Mouse (Mus musculus): ENCODE measurements around the gene Rnf113a1.
"Not testable (repeated sequence)": the region's sequence is repeated elsewhere in the genome, so short reads cannot be mapped to it uniquely, and the experiment has no call there.

Rnf113a1 gene

GRCm38 (mm10) chrX:37191105-37191743, at the start of gene Rnf113a1, which contains the start of gene Ndufa1:
Rnf113a1 (plus strand) TSS chrX:37191245.
Ndufa1 (minus strand) TSS chrX:37191163.
- DNase-seq: peak; percentile 67 to 77

DNA sequence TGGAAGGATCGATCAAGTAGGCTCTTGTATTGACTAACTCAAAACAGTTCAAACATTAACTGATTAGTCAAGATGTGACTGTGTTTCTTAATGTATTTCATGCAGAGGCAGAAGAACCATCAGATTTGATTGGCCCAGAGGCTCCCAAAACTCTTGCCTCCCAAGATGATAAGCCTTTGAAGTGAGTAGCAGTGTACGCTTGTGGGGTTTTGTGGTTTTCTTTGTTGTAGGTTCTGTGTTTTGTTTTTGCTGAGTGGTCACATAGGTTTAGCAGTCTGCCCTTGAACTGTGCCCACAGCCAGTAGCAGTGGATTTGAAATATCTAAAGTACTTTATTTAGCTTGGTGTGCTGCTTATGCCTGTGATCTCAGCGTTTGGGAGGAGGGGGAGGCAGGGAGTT, 49.3 kb upstream of the Rnf113a1 start:
- DNase-seq: no peak

GRCm38 (mm10) chrX:37144498-37144897, 46.5 kb upstream of the Rnf113a1 start:
- not testable (repeated sequence) for DNase-seq

DNA sequence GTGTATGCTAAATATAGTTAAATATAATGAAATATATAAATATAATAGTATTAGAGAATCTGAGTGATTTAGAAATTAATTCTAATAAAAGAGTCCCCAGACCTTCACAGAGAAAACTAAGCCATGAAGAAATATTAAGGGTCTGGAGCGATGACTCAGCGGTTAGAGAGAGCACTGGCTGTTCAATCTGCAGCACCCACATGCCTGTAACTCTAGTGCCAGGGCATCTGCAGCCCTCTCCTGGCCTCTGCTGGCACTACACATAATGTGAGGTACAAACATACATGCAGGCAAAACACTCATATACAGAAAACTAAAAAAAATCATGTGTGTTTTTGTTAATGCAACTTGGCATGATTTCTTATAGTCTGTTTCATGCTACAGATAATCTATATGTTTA, 46.1 kb upstream of the Rnf113a1 start:
- no peak for DNase-seq

GRCm38 (mm10) chrX:37157839-37158238, 33.2 kb upstream of the Rnf113a1 start:
- DNase-seq: no peak

GRCm38 (mm10) chrX:37161169-37161568, 29.9 kb upstream of the Rnf113a1 start:
- DNase-seq: no peak

GRCm38 (mm10) chrX:37163115-37163514, 27.9 kb upstream of the Rnf113a1 start:
- DNase-seq: no peak

DNA sequence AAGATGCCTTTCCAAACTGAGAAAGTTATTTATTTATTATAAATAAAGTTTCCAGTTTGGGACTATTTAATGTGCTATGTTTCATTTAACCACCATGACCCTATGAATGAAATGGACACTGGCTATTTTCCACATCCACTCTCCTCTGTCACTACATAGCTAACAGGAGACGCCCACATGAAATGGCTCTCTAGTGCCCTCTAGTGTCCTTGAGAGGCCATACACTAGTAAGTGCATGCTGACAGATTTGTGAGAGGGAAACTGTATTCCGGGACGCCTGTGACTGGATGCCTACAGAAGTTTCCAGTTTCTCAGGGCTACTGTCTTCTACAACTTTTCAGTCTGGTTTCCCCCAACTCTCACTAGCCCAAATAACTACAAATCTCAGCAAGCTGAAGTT, 24.0 kb upstream of the Rnf113a1 start:
- peak in 1 of 2 experiments; percentile 12 for DNase-seq

GRCm38 (mm10) chrX:37168742-37169141, 22.3 kb upstream of the Rnf113a1 start, which contains the start of gene Akap14:
Akap14 (minus strand) TSS chrX:37168842.
- no peak for DNase-seq

DNA sequence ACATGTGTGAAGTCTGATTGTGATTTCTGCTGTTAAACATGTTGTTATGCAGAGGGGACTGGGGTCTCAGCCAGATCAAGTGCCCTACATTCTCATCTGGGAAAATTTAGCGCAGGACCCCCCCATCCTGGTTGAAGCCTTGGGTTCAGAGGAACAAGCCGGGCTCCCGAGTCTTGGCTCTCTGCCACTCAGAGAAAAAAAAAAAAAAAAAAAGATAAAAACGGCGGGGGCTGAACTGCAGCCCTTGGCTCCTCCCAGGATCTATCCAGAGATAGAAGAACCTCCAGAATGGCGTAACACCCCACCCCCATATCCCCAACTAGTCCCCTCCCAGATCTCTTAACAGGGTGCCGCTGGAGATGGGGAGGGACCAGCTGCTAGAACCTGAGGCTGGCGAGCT, 6.6 kb upstream of the Rnf113a1 start:
- DNase-seq: not testable (repeated sequence)

- DNase-seq: no peak
These were observed 315 bp upstream of the Rnf113a1 start for GRCm38 (mm10) chrX:37190755-37191104.

- DNase-seq: no peak
These were observed 817 bp downstream of the Rnf113a1 start for GRCm38 (mm10) chrX:37191744-37192379.

- no peak for DNase-seq
These were observed 7.6 kb downstream of the Rnf113a1 start for GRCm38 (mm10) chrX:37198676-37199075.

DNA sequence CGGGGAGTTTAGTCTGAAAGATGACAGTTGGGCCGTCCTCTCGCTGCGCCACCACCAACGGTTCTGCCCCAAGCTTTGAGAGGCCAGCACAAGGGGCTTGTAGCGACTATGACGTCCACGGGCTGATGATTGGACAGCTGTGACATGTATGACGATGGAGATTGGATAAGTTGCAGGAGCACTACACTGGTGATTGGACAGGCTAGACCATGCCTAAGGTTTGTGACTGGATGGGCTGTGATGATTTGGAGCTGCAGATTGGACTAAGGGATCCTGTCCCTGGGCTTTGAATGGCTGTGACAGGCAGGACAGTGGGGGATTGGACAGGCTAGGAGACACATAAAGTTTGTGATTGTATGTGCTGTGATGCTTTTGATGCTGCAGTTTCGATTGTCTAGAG, 19.9 kb downstream of the Rnf113a1 start, which contains the start of gene Gm9:
Gene Gm9, minus strand, starts transcription at position 101 of the 400 bp plus-strand sequence.
- DNase-seq: no peak

DNA sequence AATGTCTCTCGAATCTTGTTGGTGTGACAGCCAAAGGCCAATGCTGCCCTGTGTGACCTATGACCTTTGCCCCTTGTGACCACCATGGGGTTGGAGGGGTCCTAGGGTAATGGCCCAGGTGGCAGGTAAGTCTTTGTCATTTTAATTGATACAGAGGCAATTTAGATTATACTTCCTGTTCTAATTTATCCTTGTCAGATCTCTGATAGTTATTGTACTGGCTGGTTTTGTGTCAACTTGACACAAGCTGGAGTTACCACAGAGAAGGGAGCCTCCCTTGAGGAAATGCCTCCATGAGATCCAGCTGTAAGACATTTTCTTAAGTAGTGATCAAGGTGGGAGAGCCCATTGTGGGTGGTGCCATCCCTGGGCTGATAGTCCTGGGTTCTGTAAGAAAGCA, 31.1 kb downstream of the Rnf113a1 start, which contains the start of gene Rhox1:
Gene Rhox1, minus strand, starts transcription at position 101 of the 400 bp plus-strand sequence.
- not testable (repeated sequence) for DNase-seq
